Mouse (Mus musculus) kidney, adult 2 months (tissue): Measurements from ENCODE around the gene Col27a1. TPM values are rescaled to one million over a fixed set of nuclear protein-coding genes. Genes with fewer than 3 reads are reported as not detected.

ENCODE experiments used
- DNase-seq: peaks from one replicate; pipeline ENCODE4 v3.0.0; 2021
- H3K27ac ChIP-seq: fragments of 200-500 bp; 2 replicates; pipeline ENCODE4 v1.5.1; 2012; ENCODE audit warnings: low read depth, low read length, control low read depth, inconsistent platforms; ENCODE audit not compliant: insufficient read depth
- H3K27me3 ChIP-seq: fragments of 200-500 bp; replicated peaks from 2 replicates; pipeline ENCODE4 v1.6.1; 2012; ENCODE audit warnings: mild to moderate bottlenecking, moderate library complexity, low read length, inconsistent platforms; ENCODE audit not compliant: control insufficient read depth, insufficient read depth
- H3K36me3 ChIP-seq: fragments of 200-500 bp; 2 replicates; pipeline ENCODE4 v1.6.1; 2012; ENCODE audit warnings: mild to moderate bottlenecking, moderate library complexity, low read length, inconsistent platforms; ENCODE audit not compliant: control insufficient read depth, insufficient read depth
- H3K4me1 ChIP-seq: fragments of 200-500 bp; 2 replicates; pipeline ENCODE4 v1.6.1; 2011; ENCODE audit warnings: low read length; ENCODE audit not compliant: control insufficient read depth, insufficient read depth
- H3K4me3 ChIP-seq: fragments of 200-500 bp; 2 replicates; pipeline ENCODE4 v1.5.1; 2011; ENCODE audit warnings: mild to moderate bottlenecking, low read depth, low read length, control low read depth; ENCODE audit not compliant: insufficient read depth
- CTCF ChIP-seq: fragments of 200-500 bp; conservative IDR thresholded peaks from 2 replicates; pipeline ENCODE4 v1.5.1; 2011; ENCODE audit warnings: low read depth, mild to moderate bottlenecking, control low read depth, low read length, moderate library complexity, mixed read lengths; ENCODE audit not compliant: insufficient read depth, insufficient read length
- POLR2A ChIP-seq: fragments of 200-500 bp; IDR thresholded peaks from one replicate; pipeline ENCODE4 v1.6.1; 2011; ENCODE audit warnings: low read depth, low read length, control low read depth
- WGBS: fragments of 180-500 bp; shearing (Covaris S2); methylation state at CpG from one replicate; pipeline ENCODE4 v1.1.7; 2018; 5-methylcytosine and 5-hydroxymethylcytosine counted together
- polyA plus RNA-seq: library from polyadenylated mRNA; depleted of rRNA; stranded (reverse); fragments of >200 nt; gene quantifications from 2 replicates; pipeline ENCODE4 v1.2.3, GENCODE M21; 2012

The Col27a1 gene
- polyA plus RNA-seq, 1 experiment, result 23.1 TPM

GRCm38 (mm10) chr4:63346659-63347058 lies 132.9 kb downstream of the Col27a1 start:
- WGBS, result 78% methylated on average over 4 of the region's 4 CpGs
- Histone ChIP-seq H3K27ac (no peak overlapping the region), H3K36me3 (no peaks in the 10 kb centered on the region)

DNA sequence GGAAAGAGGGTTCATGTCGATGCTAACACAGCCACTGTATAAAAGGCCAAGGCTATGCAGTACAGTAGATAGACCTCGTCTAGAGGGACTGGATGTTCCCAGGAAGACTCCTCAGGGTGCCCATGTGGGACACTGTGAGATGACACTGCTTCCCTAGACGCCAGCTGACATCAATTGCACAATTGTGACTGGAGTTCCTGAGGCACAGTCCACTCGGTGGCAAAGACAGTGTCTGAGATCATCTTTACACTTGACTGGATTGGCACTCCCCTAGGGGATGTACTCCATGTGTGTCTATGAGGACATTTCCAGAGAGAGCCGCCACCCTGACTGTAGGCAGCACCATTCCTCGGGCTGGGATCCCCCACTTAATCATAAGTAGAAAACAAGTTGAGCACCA lies 134.7 kb downstream of the Col27a1 start:
- DNase-seq, result no peak
- TF ChIP-seq POLR2A, result no peak
- WGBS, result 69% methylated on average over 6 of the region's 6 CpGs

More at GRCm38 (mm10) chr4:63346659-63347058, 132.9 kb downstream of the Col27a1 start:
- H3K4me3 ChIP-seq, result no peak overlapping the region
- no peaks in the 10 kb centered on the region for H3K27me3 ChIP-seq
- H3K4me1 ChIP-seq, result no peaks in the 10 kb centered on the region
- TF ChIP-seq POLR2A (no peak), CTCF (no peak)
- no peak for DNase-seq

GRCm38 (mm10) chr4:63355877-63356665 lies 142.3 kb downstream of the Col27a1 start, which contains the start of gene Orm3:
Gene Orm3, plus strand, starts transcription at chr4:63356162.
- Histone ChIP-seq H3K36me3 (no peaks in the 10 kb centered on the region), H3K27ac (no peak within 1 kb of the TSS), H3K4me1 (no peaks in the 10 kb centered on the region), H3K4me3 (no peak within 1 kb of the TSS), H3K27me3 (no peaks in the 10 kb centered on the region)
- no peak for TF ChIP-seq CTCF
- no peak for TF ChIP-seq POLR2A
- no peak for DNase-seq
- WGBS, result 74% methylated on average over 4 of the region's 4 CpGs

More for the DNA sequence above, 134.7 kb downstream of the Col27a1 start:
- H3K27ac ChIP-seq, result no peak overlapping the region
- H3K4me3 ChIP-seq, result no peak overlapping the region
- no peaks in the 10 kb centered on the region for H3K4me1 ChIP-seq
- H3K36me3 ChIP-seq, result no peaks in the 10 kb centered on the region
- H3K27me3 ChIP-seq, result no peaks in the 10 kb centered on the region

DNA sequence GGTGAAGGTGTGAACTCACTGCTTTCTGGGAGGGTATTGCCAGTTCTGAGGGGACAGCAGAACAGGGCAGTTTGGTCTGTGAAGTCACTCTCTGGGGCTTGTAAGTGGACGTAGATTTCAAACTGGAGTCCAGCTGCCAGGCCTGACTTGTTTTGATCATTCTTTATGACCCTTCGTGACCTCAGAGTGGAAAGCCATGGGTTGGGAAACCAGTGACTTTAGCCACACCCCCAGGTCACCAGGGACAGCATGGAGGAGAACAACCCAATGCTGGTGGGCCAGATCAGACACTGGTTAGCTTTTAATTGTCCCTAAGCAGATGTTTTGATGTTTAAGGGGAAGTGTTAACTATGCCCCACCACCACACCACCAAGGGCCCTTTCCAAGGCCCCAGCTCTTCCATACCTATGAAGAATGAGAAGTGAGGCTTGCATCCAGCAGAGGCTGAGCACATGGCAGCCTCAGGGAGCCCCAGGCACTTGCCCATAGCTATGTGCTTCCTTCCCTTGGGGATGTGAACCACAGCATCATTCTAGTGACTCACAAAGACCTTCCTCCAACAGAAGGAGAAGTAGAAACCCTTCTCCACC lies 143.3 kb downstream of the Col27a1 start:
- 71% methylated on average over 2 of the region's 2 CpGs for WGBS

DNA sequence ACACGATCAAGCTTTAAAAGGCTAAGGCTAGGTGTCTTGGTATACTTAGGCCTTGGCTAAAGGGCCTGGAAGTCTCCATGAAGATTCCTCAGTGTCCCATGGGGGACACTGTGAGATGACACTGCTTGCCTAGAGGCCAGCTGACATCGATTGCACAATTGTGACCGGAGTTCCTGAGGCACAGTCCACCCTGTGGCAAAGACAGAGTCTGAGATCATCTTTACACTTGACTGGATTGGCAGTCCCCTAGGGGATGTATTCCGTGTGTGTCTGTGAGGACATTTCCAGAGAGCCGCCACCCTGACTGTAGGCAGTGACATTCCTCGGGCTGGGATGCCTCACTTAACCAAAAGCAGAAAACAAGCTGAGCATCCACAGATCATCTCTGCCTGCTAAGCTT lies 146.1 kb downstream of the Col27a1 start:
- Histone ChIP-seq H3K4me3 (no peak overlapping the region), H3K27ac (no peak overlapping the region), H3K36me3 (no peaks in the 10 kb centered on the region), H3K4me1 (no peaks in the 10 kb centered on the region), H3K27me3 (no peaks in the 10 kb centered on the region)
- DNase-seq, result no peak
- 66% methylated on average over 6 of the region's 6 CpGs for WGBS
- no peak for TF ChIP-seq POLR2A
- no peak for TF ChIP-seq CTCF

More for the DNA sequence above, 143.3 kb downstream of the Col27a1 start:
- Histone ChIP-seq H3K4me1 (no peaks in the 10 kb centered on the region), H3K27ac (no peak overlapping the region), H3K36me3 (no peaks in the 10 kb centered on the region), H3K4me3 (no peak overlapping the region), H3K27me3 (no peaks in the 10 kb centered on the region)
- no peak for TF ChIP-seq CTCF
- TF ChIP-seq POLR2A, result no peak
- DNase-seq, result peak; percentile 19

DNA sequence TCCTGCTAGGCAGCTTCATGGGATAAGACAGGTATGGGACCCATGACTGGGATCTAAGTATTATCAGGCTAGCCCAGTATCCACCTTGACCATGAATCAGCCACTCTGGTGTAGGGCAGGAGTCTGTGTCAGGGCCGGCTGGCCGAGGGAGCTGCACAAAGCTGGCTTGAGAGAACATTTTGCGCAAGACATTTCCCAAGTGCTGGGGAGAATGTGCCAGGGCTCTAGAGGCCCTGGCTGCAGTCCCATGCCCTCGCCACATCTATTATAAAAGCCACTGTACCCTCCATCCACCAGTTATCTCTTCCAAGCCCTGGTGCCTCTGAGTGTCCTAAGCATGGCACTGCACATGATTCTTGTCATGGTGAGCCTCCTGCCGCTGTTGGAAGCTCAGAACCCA lies 148.3 kb downstream of the Col27a1 start, which contains the start of gene Orm2:
Orm2 (plus strand) TSS at position 300 of the 400 bp plus-strand sequence.
- no peak for TF ChIP-seq CTCF
- no peak for TF ChIP-seq POLR2A
- Histone ChIP-seq H3K27me3 (no peaks in the 10 kb centered on the region), H3K4me1 (no peaks in the 10 kb centered on the region), H3K27ac (no peak within 1 kb of the TSS), H3K36me3 (no peaks in the 10 kb centered on the region), H3K4me3 (no peak within 1 kb of the TSS)
- no peak for DNase-seq
- WGBS, result 89% methylated on average over 5 of the region's 5 CpGs

DNA sequence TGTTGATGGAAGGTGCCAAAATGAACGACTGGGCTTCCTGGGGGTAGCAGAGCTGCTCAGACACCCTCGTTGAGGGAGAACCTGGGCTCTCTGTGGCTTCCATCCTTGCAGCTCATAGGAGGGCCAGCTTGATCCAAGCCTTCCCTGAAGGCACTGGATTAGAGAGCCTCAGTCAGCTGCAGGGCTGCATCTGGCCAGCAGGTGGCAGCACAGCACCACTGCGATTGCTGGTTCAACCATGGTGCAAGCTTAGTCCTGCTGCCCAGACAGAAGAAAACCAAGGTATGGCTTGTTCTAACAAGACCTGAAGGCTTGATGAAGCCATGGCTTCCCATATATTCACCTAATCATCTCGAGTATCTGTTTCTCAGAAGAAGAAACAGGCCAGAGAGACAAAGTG lies 154.8 kb downstream of the Col27a1 start:
- TF ChIP-seq CTCF (peak; percentile 99), POLR2A (no peak)
- no peak overlapping the region for H3K27ac ChIP-seq
- 18% methylated on average over 4 of the region's 4 CpGs for WGBS
- H3K27me3 ChIP-seq, result no peaks in the 10 kb centered on the region
- no peaks in the 10 kb centered on the region for H3K4me1 ChIP-seq
- H3K36me3 ChIP-seq, result no peaks in the 10 kb centered on the region
- H3K4me3 ChIP-seq, result no peak overlapping the region
- peak; percentile 86 for DNase-seq
